Mouse (Mus musculus) cerebellum, adult 2 months (tissue): ENCODE results near the gene Agpat3.

Experiments used
- CTCF ChIP-seq: fragments of 200-500 bp; IDR thresholded peaks from 2 replicates; pipeline ENCODE4 v1.5.1; 2011; ENCODE audit warnings: low read depth, mild to moderate bottlenecking, control low read depth, low read length, moderate library complexity, borderline replicate concordance; ENCODE audit not compliant: insufficient read depth
- POLR2A ChIP-seq: fragments of 200-500 bp; IDR thresholded peaks from 2 replicates; pipeline ENCODE4 v1.6.1; 2011; ENCODE audit warnings: low read length, control low read depth, borderline replicate concordance; ENCODE audit not compliant: insufficient read depth

DNA sequence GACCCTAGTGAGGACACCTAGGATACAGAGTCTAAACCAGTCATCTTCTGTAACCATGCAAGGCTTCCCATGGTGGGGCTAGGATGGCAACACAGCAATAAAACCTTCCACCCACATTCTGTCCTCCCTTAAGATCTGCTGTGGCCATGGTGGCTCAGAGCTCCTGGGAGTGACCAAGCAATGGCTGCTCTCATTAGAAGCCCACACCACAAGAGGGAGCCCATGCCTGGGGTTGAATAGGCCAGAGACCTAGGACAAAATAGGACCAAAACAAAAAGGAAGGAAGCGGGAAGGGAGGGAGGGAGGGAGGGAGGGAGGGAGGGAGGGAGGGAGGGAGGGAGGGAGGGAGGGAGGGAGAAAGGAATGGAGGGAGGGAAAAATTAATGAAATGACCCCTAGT is 29.5 kb downstream of the Agpat3 start:
- no peak for TF ChIP-seq POLR2A
- no peak for TF ChIP-seq CTCF
